Mouse (Mus musculus) CH12.LX (cell line): Measurements from ENCODE around the gene Rpp25l.
"Not testable (repeated sequence)": the region's sequence is repeated elsewhere in the genome, so short reads cannot be mapped to it uniquely, and the experiment has no call there.

ENCODE experiments used
- CTCF ChIP-seq, 2 experiments: IDR thresholded peaks in 1 of 2; conservative IDR thresholded peaks in 1 of 2; 2 replicates each; pipeline ENCODE4 v1.5.1; 2011 to 2012; ENCODE audit warnings: low read depth in 2 of 2, low read length in 2 of 2, improper control_type of control experiment in 1 of 2, inconsistent platforms in 1 of 2, mild to moderate bottlenecking in 1 of 2, moderate library complexity in 1 of 2
- HCFC1 ChIP-seq: IDR thresholded peaks from 2 replicates; pipeline ENCODE4 v1.6.1; 2012; ENCODE audit warnings: low read depth, mild to moderate bottlenecking, inconsistent platforms, low read length, improper control_type of control experiment
- JUND ChIP-seq: conservative IDR thresholded peaks from 2 replicates; pipeline ENCODE4 v1.6.1; 2011; ENCODE audit warnings: low read depth, low read length, improper control_type of control experiment
- MAX ChIP-seq: IDR thresholded peaks from 2 replicates; pipeline ENCODE4 v1.6.1; 2011; ENCODE audit warnings: low read length, improper control_type of control experiment
- MAZ ChIP-seq: IDR thresholded peaks from 2 replicates; pipeline ENCODE4 v1.6.1; 2012; ENCODE audit warnings: low read depth, mild to moderate bottlenecking, inconsistent platforms, low read length, improper control_type of control experiment, moderate library complexity
- MXI1 ChIP-seq: IDR thresholded peaks from 2 replicates; pipeline ENCODE4 v1.6.1; 2011; ENCODE audit warnings: mild to moderate bottlenecking, low read depth, low read length, improper control_type of control experiment
- MYC ChIP-seq: IDR thresholded peaks from 2 replicates; pipeline ENCODE4 v1.6.1; 2011; ENCODE audit warnings: low read depth, mild to moderate bottlenecking, improper control_type of control experiment, low read length
- POLR2AphosphoS2 ChIP-seq: IDR thresholded peaks from 2 replicates; pipeline ENCODE4 v1.6.1; 2011; ENCODE audit warnings: low read depth, low read length, improper control_type of control experiment
- SIN3A ChIP-seq: IDR thresholded peaks from 2 replicates; pipeline ENCODE4 v1.6.1; 2012; ENCODE audit warnings: low read length, improper control_type of control experiment, inconsistent platforms
- TBP ChIP-seq: conservative IDR thresholded peaks from 2 replicates; pipeline ENCODE4 v1.6.1; 2011; ENCODE audit warnings: low read depth, low read length, improper control_type of control experiment
- TCF12 ChIP-seq: IDR thresholded peaks from 2 replicates; pipeline ENCODE4 v1.6.1; 2014; ENCODE audit warnings: low read depth, mild to moderate bottlenecking, inconsistent platforms, low read length, improper control_type of control experiment
- USF1 ChIP-seq: IDR thresholded peaks from 2 replicates; pipeline ENCODE4 v1.6.1; 2014; ENCODE audit warnings: low read depth, mild to moderate bottlenecking, inconsistent platforms, low read length, improper control_type of control experiment
- ZKSCAN1 ChIP-seq: IDR thresholded peaks from 2 replicates; pipeline ENCODE4 v1.6.1; 2012; ENCODE audit warnings: low read depth, inconsistent platforms, low read length, improper control_type of control experiment, borderline replicate concordance
- ZMIZ1 ChIP-seq: IDR thresholded peaks from 2 replicates; pipeline ENCODE4 v1.6.1; 2012; ENCODE audit warnings: low read depth, mild to moderate bottlenecking, inconsistent platforms, low read length, improper control_type of control experiment

DNA sequence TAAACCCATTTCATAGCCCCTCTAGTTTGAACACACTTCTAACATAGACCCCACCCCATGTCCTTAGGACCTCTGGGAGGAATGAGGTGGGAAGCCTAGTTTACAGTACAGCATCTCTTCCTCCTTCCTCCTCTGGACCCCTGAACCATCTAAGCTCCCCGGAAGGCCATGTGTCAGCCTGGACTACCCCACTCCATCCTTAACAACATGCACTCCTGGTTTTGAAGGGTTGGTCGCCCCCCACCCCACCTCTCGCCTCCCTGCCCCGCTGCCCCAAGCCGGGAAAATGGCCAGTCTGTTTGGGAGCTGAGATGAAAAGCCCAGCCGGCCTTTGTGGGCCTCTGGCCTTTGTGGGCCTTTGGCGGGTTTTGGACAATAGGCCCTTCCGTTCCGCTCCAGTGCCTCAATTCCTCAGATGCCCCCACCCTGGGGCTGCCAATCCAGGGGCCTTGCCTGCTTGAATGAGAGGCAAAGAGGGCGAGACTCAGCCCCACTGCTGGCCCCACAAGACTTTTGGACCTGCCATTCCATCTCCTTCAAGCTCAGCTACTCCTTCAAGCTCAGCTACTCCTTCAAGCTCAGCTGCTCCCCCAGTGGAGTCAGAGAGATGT is 27.3 kb downstream of the Rpp25l start:
- not testable (repeated sequence) for TF ChIP-seq TCF12; TBP; CTCF (conservative IDR thresholded peaks at IDR 0.05 in 1 of 2, IDR thresholded peaks at IDR 0.05 in 1 of 2; ENCODE audit: low read depth in 2 of 2, low read length in 2 of 2); MAZ; MAX; MYC; ZKSCAN1; MXI1; USF1; HCFC1; POLR2AphosphoS2; JUND; SIN3A; ZMIZ1
